Mouse (Mus musculus) cortical plate, adult 2 months (tissue): Measurements from ENCODE around the gene Fli1.

Experiments
- CTCF ChIP-seq: fragments of 200-500 bp; IDR thresholded peaks from 2 replicates; pipeline ENCODE4 v1.5.1; 2011; ENCODE audit warnings: mild to moderate bottlenecking, control low read depth, low read length; ENCODE audit not compliant: insufficient read depth; ENCODE audit errors: extremely low read depth
- POLR2A ChIP-seq: fragments of 200-500 bp; IDR thresholded peaks from 2 replicates; pipeline ENCODE4 v1.6.1; 2011; ENCODE audit warnings: mild to moderate bottlenecking, low read length, control low read depth; ENCODE audit not compliant: insufficient read depth; ENCODE audit errors: extremely low read depth

- TF ChIP-seq POLR2A (no peak), CTCF (no peak)
These were observed 24.1 kb downstream of the Fli1 start for GRCm38 (mm10) chr9:32518351-32519075.
